Mouse (Mus musculus) hindbrain, embryonic 11.5 days (tissue): ENCODE data around the gene Slc2a12. TPM values are rescaled to one million over a fixed set of nuclear protein-coding genes. Genes with fewer than 3 reads are reported as not detected.

Experiments used
- ATAC-seq: fragments of 200-750 bp; cut with Nextera tagmentation; 2 replicates; pipeline ENCODE4 v1.8.0; 2017; ENCODE audit warnings: mild to moderate bottlenecking, moderate TSS enrichment, moderate library complexity; ENCODE audit not compliant: low FRiP score
- DNase-seq: peaks from one replicate; pipeline ENCODE4 v3.0.0-alpha.2; 2015; ENCODE audit warnings: low spot score
- H3K27ac ChIP-seq: fragments of 300-500 bp; sonication (generic); 2 replicates; pipeline ENCODE4 v1.5.1; 2014; ENCODE audit warnings: mild to moderate bottlenecking, low read depth, low read length
- H3K27me3 ChIP-seq: fragments of 300-500 bp; sonication (generic); 2 replicates; pipeline ENCODE4 v1.6.1; 2014; ENCODE audit warnings: mild to moderate bottlenecking, low read length, moderate library complexity, mixed read lengths; ENCODE audit not compliant: control insufficient read depth, insufficient read depth
- H3K36me3 ChIP-seq: fragments of 300-500 bp; sonication (generic); 2 replicates; pipeline ENCODE4 v1.6.1; 2014; ENCODE audit warnings: mild to moderate bottlenecking, low read length, moderate library complexity, mixed read lengths; ENCODE audit not compliant: control insufficient read depth, insufficient read depth
- H3K4me1 ChIP-seq: fragments of 300-500 bp; sonication (generic); replicated peaks from 2 replicates; pipeline ENCODE4 v1.6.1; 2014; ENCODE audit warnings: low read length, mixed read lengths; ENCODE audit not compliant: control insufficient read depth, insufficient read depth
- H3K4me2 ChIP-seq: fragments of 300-500 bp; sonication (generic); replicated peaks from 2 replicates; pipeline ENCODE4 v1.6.1; 2014; ENCODE audit warnings: mild to moderate bottlenecking, low read depth, low read length
- H3K4me3 ChIP-seq: fragments of 300-500 bp; sonication (generic); 2 replicates; pipeline ENCODE4 v1.5.1; 2014; ENCODE audit warnings: low read depth, low read length
- H3K9ac ChIP-seq: fragments of 300-500 bp; sonication (generic); 2 replicates; pipeline ENCODE4 v1.6.1; 2014; ENCODE audit warnings: low read depth, low read length
- H3K9me3 ChIP-seq: fragments of 300-500 bp; sonication (generic); 2 replicates; pipeline ENCODE4 v1.6.1; 2016; ENCODE audit warnings: low read length; ENCODE audit not compliant: control insufficient read depth
- WGBS: fragments of 180-500 bp; shearing (Covaris S2); extraction: QIAGEN DNeasy Blood & Tissue Kit; methylation state at CpG from one replicate; pipeline ENCODE4 v1.1.7; 2014; 5-methylcytosine and 5-hydroxymethylcytosine counted together
- polyA plus RNA-seq: library from polyadenylated mRNA; unstranded; fragments of >200 nt; fragmentation: Nextera tagmentation; extraction: Ambion mirVana; gene quantifications from 2 replicates; pipeline ENCODE4 v1.2.1, GENCODE M21; 2014

The Slc2a12 gene
- polyA plus RNA-seq, 1 experiment from 2014 or later: 2.4 TPM

DNA sequence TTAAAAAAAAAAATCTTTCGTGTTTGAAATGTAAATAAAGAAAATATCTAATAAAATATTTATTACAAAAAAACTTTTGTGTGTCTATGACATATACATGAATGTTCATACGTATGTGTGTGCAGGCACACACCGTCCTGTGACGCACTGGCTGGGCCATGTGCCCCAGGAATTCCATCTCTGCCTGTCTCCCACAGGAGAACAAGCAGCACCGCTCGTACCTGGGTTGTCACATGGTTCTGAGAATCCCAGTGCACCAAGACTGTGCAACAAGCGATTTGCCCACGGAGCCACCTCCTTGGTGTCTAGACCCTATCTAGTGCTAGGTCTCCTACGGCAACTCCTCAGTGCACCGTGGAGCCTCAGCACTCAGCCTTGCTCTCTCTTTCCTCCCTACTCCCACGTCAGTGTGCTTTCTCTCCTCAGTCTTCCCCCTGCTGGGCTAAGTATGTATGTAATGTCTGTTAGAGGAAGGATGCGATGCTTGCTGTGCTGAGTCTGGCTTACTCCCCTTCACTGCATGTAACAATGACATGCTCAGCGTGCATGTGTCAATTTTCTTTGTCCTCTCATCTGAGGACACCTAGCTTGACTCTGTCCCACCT, 65.5 kb downstream of the Slc2a12 start:
- Histone ChIP-seq H3K36me3 (peaks cover 5% of the 10 kb centered on the region; the same call in 1 of the 2 replicates), H3K4me3 (no peak overlapping the region), H3K27ac (no peak overlapping the region), H3K4me1 (no peaks in the 10 kb centered on the region), H3K9ac (no peak overlapping the region), H3K4me2 (no peak overlapping the region), H3K9me3 (no peaks in the 10 kb centered on the region), H3K27me3 (no peaks in the 10 kb centered on the region)
- no peak for DNase-seq
- 84% methylated on average over 13 of the region's 13 CpGs for WGBS
- no peak for ATAC-seq

- Histone ChIP-seq H3K27me3 (no peaks in the 10 kb centered on the region), H3K4me3 (no peak overlapping the region), H3K4me2 (no peak overlapping the region), H3K4me1 (no peaks in the 10 kb centered on the region), H3K9me3 (no peaks in the 10 kb centered on the region), H3K36me3 (0 out of 2 replicates have a peak, but pooled peaks cover 3% of the 10 kb centered on the region), H3K9ac (no peak overlapping the region), H3K27ac (no peak overlapping the region)
- ATAC-seq (no peak), DNase-seq (no peak)
- WGBS: 87% methylated on average over 2 of the region's 2 CpGs
These were observed 68.1 kb downstream of the Slc2a12 start for GRCm38 (mm10) chr10:22712955-22713354.

GRCm38 (mm10) chr10:22714520-22714919, 69.7 kb downstream of the Slc2a12 start:
- Histone ChIP-seq H3K27ac (no peak overlapping the region), H3K9me3 (no peaks in the 10 kb centered on the region), H3K4me2 (no peak overlapping the region), H3K4me1 (no peaks in the 10 kb centered on the region), H3K36me3 (no peaks in the 10 kb centered on the region), H3K9ac (no peak overlapping the region), H3K4me3 (no peak overlapping the region), H3K27me3 (no peaks in the 10 kb centered on the region)
- ATAC-seq (peak; percentile 47), DNase-seq (peak; percentile 73)
- 80% methylated on average over 4 of the region's 4 CpGs for WGBS

DNA sequence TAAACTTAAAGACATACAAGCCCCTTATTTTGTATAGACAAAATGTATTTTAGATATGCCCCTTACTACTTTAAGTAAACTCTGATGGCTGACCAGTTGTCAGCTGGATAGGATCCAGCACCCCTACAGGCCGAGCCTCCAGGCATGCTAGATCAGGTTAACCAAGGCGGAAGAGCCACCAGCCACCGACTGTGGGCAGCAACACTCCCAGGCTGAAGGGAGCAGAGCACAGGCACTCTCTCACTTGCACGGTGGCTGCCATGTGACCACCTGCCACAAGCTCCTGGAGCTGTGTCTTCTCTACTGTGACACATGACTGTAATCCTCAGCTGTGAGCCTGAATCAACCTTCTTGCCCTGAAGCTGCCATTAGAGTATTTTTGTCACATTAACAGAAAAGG, 73.7 kb downstream of the Slc2a12 start:
- Histone ChIP-seq H3K9ac (no peak overlapping the region), H3K4me1 (no peaks in the 10 kb centered on the region), H3K36me3 (no peaks in the 10 kb centered on the region), H3K27ac (no peak overlapping the region), H3K4me3 (no peak overlapping the region), H3K4me2 (no peak overlapping the region), H3K9me3 (no peaks in the 10 kb centered on the region), H3K27me3 (no peaks in the 10 kb centered on the region)
- ATAC-seq (no peak), DNase-seq (no peak)
- WGBS: 52% methylated on average over 4 of the region's 4 CpGs

DNA sequence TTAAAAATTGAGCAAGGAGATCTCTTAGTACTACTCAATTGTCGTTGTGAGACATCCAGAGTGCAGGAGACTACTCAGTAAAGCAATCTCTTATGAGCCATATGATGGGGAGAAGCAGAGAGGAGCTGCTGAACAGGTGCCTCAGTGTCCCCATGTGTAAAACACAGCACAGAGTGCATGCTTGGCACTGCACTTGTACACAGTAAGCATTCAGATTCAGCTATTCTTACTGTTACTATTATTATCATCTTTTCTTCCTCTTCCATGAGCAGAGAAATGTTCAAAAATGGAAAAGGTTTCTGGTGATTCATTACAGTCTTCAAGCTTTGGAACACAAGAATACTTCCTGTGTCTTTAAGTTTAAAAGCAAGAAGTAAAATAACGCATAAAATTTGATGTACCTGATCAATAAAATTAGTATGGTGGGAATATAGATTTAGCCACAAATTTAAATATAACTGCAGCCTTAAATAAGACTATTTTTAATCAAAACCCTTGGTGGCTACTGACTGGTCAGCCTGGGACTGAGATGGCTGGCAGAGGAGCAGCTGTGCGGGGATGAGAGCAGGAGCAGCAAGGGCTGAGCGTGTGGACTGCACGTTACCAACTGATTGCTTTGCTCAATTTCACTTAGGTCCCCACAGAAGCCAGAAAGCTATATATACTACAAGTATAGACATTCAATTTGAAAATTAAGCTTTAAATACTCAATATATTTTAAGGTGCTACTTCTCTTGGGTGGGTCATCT, 76.1 kb downstream of the Slc2a12 start:
- H3K9ac ChIP-seq: no peak overlapping the region
- no peak for DNase-seq
- no peak overlapping the region for H3K4me3 ChIP-seq
- H3K4me1 ChIP-seq: no peaks in the 10 kb centered on the region
- H3K27me3 ChIP-seq: no peaks in the 10 kb centered on the region
- no peaks in the 10 kb centered on the region for H3K9me3 ChIP-seq
- H3K36me3 ChIP-seq: no peaks in the 10 kb centered on the region
- no peak for ATAC-seq
- no peak overlapping the region for H3K27ac ChIP-seq
- H3K4me2 ChIP-seq: no peak overlapping the region
- WGBS: 93% methylated on average over 5 of the region's 5 CpGs

DNA sequence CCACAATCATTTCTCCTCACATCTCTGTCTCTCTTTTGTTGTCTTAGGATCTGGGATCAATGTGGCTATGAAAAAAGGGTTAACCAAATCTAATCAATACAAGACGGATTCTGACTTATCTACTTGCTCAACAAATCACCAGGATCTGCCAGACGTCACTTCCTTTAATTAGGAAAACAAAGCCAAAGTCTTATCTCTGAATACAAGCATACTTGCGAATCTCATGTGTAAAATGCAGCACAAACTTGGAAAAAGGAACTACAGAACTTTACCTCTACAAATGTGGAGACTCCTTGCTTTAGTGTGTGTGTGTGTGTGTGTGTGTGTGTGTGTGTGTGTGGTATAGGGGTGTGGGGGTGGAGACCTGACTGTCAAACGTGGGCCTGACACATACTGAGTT, 80.4 kb downstream of the Slc2a12 start:
- no peaks in the 10 kb centered on the region for H3K27me3 ChIP-seq
- no peak overlapping the region for H3K4me3 ChIP-seq
- H3K36me3 ChIP-seq: no peaks in the 10 kb centered on the region
- H3K4me2 ChIP-seq: no peak overlapping the region
- no peak overlapping the region for H3K27ac ChIP-seq
- no peak for DNase-seq
- H3K4me1 ChIP-seq: 0 out of 2 replicates have a peak, but pooled peaks cover 6% of the 10 kb centered on the region
- H3K9ac ChIP-seq: no peak overlapping the region
- 72% methylated on average over 4 of the region's 4 CpGs for WGBS
- H3K9me3 ChIP-seq: no peaks in the 10 kb centered on the region
- ATAC-seq: no peak

DNA sequence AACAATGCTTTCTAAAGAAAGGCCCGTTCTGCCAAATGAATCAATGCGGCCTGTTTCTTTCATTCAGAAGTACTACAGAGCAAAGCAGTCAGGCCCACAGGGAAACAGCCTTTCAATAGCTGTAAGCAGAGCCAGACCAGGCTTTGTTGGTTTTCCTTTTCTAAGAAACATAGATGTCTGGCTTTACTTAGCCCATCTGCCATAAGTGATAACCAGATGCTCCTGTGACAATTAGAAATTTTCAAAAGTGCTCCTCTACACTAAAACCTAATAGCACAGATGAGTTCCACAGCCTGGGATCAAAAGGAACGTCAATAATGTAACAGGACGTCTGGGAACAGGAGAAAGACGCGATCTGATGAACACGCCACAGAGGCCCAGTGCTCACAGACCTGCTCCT, 81.5 kb downstream of the Slc2a12 start:
- H3K27me3 ChIP-seq: no peaks in the 10 kb centered on the region
- DNase-seq: no peak
- H3K4me2 ChIP-seq: no peak overlapping the region
- no peak overlapping the region for H3K27ac ChIP-seq
- H3K9ac ChIP-seq: no peak overlapping the region
- no peaks in the 10 kb centered on the region for H3K36me3 ChIP-seq
- no peaks in the 10 kb centered on the region for H3K9me3 ChIP-seq
- 74% methylated on average over 7 of the region's 7 CpGs for WGBS
- ATAC-seq: no peak
- no peak overlapping the region for H3K4me3 ChIP-seq
- 0 out of 2 replicates have a peak, but pooled peaks cover 6% of the 10 kb centered on the region for H3K4me1 ChIP-seq

DNA sequence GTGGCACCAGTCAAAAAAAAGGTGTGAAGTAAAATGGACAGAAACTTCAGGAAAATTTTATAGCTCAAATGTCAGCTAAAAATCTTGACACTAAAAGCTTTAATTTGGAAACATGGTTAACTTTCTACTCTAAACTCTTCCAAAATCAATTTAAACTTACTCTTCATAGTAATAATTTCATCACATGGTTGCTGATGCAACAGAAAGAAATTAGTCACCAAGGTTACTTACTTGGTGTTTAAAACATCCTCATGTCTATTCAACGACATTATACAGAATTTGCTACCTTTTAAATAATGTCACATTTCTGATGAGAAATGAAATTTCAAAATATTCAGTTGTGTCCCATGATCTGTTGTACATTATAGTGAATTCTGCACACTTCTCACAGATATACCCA, 83.4 kb downstream of the Slc2a12 start:
- WGBS: 92% methylated on average over 1 of the region's 1 CpGs
- Histone ChIP-seq H3K4me2 (no peak overlapping the region), H3K36me3 (no peaks in the 10 kb centered on the region), H3K27me3 (no peaks in the 10 kb centered on the region), H3K4me3 (no peak overlapping the region), H3K4me1 (0 out of 2 replicates have a peak, but pooled peaks cover 6% of the 10 kb centered on the region), H3K9me3 (no peaks in the 10 kb centered on the region), H3K9ac (no peak overlapping the region), H3K27ac (no peak overlapping the region)
- DNase-seq (no peak), ATAC-seq (no peak)
